Mouse (Mus musculus) ES-Bruce4 (cell line): ENCODE data around the gene Cxcl9. TPM values are rescaled to one million over a fixed set of nuclear protein-coding genes. Genes with fewer than 3 reads are reported as not detected.

Experiments
- H3K27ac ChIP-seq: 2 replicates; pipeline ENCODE4 v1.5.1; 2012; ENCODE audit warnings: low read length, inconsistent platforms; ENCODE audit not compliant: insufficient read depth
- H3K27me3 ChIP-seq: 2 replicates; pipeline ENCODE4 v1.6.1; 2012; ENCODE audit warnings: mild to moderate bottlenecking, low read length, inconsistent platforms; ENCODE audit not compliant: control insufficient read depth, poor library complexity, insufficient read depth, severe bottlenecking
- H3K36me3 ChIP-seq: 2 replicates; pipeline ENCODE4 v1.6.1; 2012; ENCODE audit warnings: inconsistent platforms, mild to moderate bottlenecking, low read length, moderate library complexity; ENCODE audit not compliant: control insufficient read depth, poor library complexity, insufficient read depth, severe bottlenecking
- H3K4me1 ChIP-seq: one replicate; pipeline ENCODE4 v1.8.1; 2011; ENCODE audit warnings: low read length; ENCODE audit not compliant: control insufficient read depth, insufficient read depth
- H3K4me3 ChIP-seq: 2 replicates; pipeline ENCODE4 v1.5.1; 2011; ENCODE audit warnings: low read depth, mild to moderate bottlenecking, low read length
- H3K9ac ChIP-seq: 2 replicates; pipeline ENCODE4 v1.6.1; 2012; ENCODE audit warnings: low read depth, mild to moderate bottlenecking, inconsistent platforms; ENCODE audit not compliant: poor library complexity, severe bottlenecking
- H3K9me3 ChIP-seq: replicated peaks from 2 replicates; pipeline ENCODE4 v1.6.1; 2012; ENCODE audit warnings: mild to moderate bottlenecking, low read length, inconsistent platforms; ENCODE audit not compliant: control insufficient read depth, poor library complexity, insufficient read depth, severe bottlenecking
- CTCF ChIP-seq: IDR thresholded peaks from one replicate; pipeline ENCODE4 v1.8.1; 2011; ENCODE audit warnings: low read depth, low read length
- EP300 ChIP-seq: IDR thresholded peaks from 2 replicates; pipeline ENCODE4 v1.6.1; 2011; ENCODE audit warnings: low read depth, low read length; ENCODE audit not compliant: insufficient read depth
- POLR2A ChIP-seq: IDR thresholded peaks from one replicate; pipeline ENCODE4 v1.8.1; 2011; ENCODE audit warnings: low read length; ENCODE audit not compliant: insufficient read depth
- polyA plus RNA-seq: library from polyadenylated mRNA; stranded (reverse); fragments of >200 nt; gene quantifications from 2 replicates; pipeline ENCODE4 v1.2.4, GENCODE M21; 2011; ENCODE audit warnings: low read depth; ENCODE audit not compliant: missing spikeins, insufficient read depth, insufficient read length

Gene Cxcl9
- polyA plus RNA-seq, 1 experiment: not detected

DNA sequence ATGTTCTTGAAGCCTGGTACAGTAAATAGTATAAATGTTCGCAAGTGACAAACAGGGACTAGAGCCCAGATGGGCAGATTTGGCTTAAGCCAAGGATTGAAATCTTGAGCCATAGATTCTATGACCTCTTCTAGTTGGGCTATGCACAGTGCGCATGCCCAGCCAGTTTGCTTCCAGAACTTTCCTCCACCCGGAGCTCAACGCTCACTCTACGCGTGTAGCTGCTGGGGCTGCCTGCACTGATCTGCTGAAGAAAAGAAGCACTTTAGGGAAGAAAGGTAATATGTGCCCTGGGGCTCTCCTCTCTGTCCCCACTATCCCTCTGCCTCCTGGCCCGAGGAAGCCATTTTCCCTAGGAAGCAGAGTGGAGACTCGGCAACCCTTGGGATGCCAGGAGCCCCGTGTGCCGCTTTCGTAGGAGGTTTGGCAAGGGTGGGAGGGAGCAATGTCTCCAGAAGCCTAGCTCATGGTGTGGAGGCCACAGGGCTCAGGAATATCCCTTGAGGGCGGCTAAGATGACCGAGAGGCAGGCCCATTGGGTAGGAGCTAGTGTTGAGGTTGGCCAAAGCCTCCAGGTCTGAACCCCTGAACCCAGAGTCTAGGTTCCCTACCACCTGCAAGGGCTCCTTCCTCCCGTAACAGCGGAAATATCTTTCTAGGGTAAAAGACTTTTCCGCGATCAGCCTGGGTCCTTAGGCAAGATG lies 3.9 kb upstream of the Cxcl9 start, which contains the start of gene Art3:
TSS of gene Art3 (plus strand) at position 193 of the 704 bp plus-strand sequence.
- Histone ChIP-seq H3K4me3 (no peak within 1 kb of the TSS), H3K27me3 (no peaks in the 10 kb centered on the region), H3K9ac (no peak within 1 kb of the TSS), H3K36me3 (no peaks in the 10 kb centered on the region), H3K9me3 (no peaks in the 10 kb centered on the region), H3K4me1 (no peaks in the 10 kb centered on the region), H3K27ac (no peak within 1 kb of the TSS)
- TF ChIP-seq POLR2A (no peak), EP300 (no peak), CTCF (no peak)

DNA sequence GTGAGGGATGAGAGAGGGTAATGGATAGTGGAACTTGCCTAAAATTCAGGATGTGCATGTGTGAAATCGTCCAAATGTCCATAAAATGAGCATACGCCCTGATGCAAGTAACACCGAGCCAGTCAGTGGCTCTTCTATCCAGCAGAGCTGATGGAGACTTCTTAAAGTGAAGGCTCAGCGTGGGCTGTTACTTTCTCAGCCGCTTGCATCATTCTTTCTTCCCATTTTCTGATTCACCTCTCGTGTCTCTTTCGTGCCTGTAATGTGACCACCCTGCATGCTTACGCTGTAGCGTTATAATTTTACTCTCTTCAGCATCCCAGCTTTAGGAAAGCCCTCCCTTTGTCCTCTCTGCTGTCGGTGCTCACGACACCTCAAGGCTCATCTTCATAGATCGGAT lies 3.2 kb upstream of the Cxcl9 start:
- H3K4me1 ChIP-seq: no peaks in the 10 kb centered on the region
- no peaks in the 10 kb centered on the region for H3K27me3 ChIP-seq
- no peak overlapping the region for H3K4me3 ChIP-seq
- H3K36me3 ChIP-seq: no peaks in the 10 kb centered on the region
- no peak overlapping the region for H3K27ac ChIP-seq
- TF ChIP-seq POLR2A (no peak), CTCF (no peak), EP300 (no peak)
- no peak overlapping the region for H3K9ac ChIP-seq
- H3K9me3 ChIP-seq: no peaks in the 10 kb centered on the region

DNA sequence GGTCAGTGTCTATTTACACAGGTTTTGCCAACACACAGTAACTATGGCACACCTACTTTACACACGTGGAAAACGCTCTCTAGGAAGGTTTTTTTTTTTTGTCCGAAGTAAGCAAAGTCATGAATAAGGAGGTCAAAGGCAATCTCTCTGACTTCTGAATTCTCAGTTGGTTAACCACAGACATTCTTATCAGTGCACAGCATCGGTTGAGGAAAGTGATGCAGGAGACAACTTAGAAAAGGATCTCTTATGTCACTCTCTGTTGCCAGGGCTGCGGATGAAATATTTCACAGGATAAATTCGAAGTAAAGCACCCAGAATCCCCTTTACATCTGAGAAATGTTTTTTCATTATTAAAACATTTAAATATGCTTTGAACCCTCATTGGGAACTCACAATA lies 512 bp downstream of the Cxcl9 start:
- no peaks in the 10 kb centered on the region for H3K9me3 ChIP-seq
- H3K4me3 ChIP-seq: no peak overlapping the region
- TF ChIP-seq EP300 (no peak), POLR2A (no peak), CTCF (no peak)
- H3K4me1 ChIP-seq: no peaks in the 10 kb centered on the region
- H3K27me3 ChIP-seq: no peaks in the 10 kb centered on the region
- no peaks in the 10 kb centered on the region for H3K36me3 ChIP-seq
- no peak overlapping the region for H3K27ac ChIP-seq
- no peak overlapping the region for H3K9ac ChIP-seq

DNA sequence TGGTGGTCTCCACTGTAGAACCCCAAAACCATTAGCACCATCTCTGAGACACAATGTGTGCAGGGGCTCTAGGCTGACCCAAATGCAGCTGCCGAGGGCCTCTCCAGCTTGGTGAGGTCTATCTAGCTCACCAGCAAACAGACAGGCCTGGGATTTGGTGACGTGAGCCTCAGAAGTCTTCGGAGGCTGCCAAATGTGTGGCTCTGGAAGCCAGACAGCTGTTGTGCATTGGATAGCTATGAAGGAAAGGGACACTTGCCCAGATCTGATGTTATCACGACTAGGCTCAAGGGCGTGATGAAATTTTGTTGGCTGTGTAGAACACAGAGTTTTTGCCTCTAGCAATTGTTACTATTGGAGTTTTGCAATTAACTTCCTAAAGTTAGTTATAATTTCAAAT lies 4.6 kb downstream of the Cxcl9 start:
- H3K36me3 ChIP-seq: no peaks in the 10 kb centered on the region
- H3K9ac ChIP-seq: no peak overlapping the region
- no peak overlapping the region for H3K4me3 ChIP-seq
- H3K27me3 ChIP-seq: no peaks in the 10 kb centered on the region
- TF ChIP-seq EP300: no peak
- no peak for TF ChIP-seq CTCF
- no peak for TF ChIP-seq POLR2A
- H3K27ac ChIP-seq: no peak overlapping the region
- H3K9me3 ChIP-seq: no peaks in the 10 kb centered on the region
- H3K4me1 ChIP-seq: no peaks in the 10 kb centered on the region

DNA sequence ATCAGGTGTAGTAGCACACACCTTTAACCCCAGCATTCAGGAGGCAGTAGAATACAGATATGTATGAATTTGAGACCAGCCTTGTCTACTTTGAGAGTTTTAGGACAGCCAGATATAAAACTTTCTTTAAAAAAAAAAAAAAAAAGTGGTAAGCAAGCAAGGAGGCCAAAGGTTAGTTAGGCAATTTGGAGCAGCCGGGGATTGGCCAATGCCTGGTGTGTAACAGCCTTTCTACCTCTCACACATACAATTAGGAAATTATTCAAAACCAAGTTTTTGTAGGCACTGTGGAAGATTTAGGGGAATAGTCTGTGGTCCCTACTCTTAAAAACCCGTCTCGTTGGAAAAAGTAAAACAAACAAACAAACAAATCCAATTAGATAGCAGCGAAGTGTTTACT lies 5.3 kb downstream of the Cxcl9 start:
- H3K9me3 ChIP-seq: no peaks in the 10 kb centered on the region
- TF ChIP-seq EP300 (no peak), POLR2A (no peak), CTCF (no peak)
- H3K27ac ChIP-seq: no peak overlapping the region
- H3K9ac ChIP-seq: no peak overlapping the region
- H3K4me3 ChIP-seq: no peak overlapping the region
- H3K36me3 ChIP-seq: no peaks in the 10 kb centered on the region
- H3K4me1 ChIP-seq: no peaks in the 10 kb centered on the region
- no peaks in the 10 kb centered on the region for H3K27me3 ChIP-seq

DNA sequence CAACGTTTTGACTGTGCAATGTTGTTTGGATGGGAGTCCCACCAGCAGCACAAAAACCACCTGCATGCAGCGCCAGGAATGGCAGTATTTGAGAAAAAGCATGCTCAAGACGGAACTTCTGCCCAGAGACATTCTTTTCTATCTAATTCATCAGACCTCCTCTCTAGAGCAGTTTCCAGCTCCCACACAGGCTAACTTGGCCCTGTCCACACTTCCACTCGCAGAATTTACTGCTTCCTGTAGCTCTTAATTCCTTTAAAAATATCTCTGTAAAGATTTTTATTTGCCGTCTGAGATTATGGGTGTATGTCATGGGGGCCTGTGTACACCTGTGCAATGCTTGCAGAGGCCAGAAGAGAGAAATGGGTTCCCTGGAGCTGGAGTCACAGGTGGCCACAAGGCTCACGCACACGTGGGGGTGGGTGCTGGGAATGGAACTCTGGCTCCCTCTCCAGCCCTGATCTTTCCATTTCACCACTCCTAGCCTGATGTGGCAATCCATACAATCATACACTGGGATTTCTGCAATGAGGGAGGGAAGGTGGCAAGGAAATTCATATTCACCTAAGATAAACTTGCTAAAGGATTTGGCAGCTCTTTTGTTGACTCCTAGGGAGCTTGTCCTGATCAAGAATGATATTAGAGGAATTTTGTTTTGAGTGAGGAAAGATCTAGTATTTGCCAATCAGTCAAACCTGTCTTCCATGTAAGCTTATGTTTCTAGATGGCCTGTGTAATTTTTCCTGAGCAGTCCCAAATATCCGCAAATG lies 6.1 kb downstream of the Cxcl9 start:
- Histone ChIP-seq H3K9ac (no peak overlapping the region), H3K27me3 (no peaks in the 10 kb centered on the region), H3K4me3 (no peak overlapping the region), H3K4me1 (no peaks in the 10 kb centered on the region), H3K27ac (no peak overlapping the region), H3K36me3 (no peaks in the 10 kb centered on the region), H3K9me3 (no peaks in the 10 kb centered on the region)
- no peak for TF ChIP-seq EP300
- TF ChIP-seq CTCF: no peak
- TF ChIP-seq POLR2A: no peak
